Mouse (Mus musculus) left cerebral cortex, adult 18-20 months (tissue): Measurements from ENCODE around the gene Anxa2. TPM values are rescaled to one million over a fixed set of nuclear protein-coding genes. Genes with fewer than 3 reads are reported as not detected.
A peak's percentile ranks its signal among the peaks of the same experiment; 100 is the strongest.

ENCODE experiments used
- DNase-seq, 2 experiments: peaks; one replicate each; pipeline ENCODE4 v3.0.0; 2021 to 2022; ENCODE audit warnings: low spot score in 2 of 2, mixed read lengths in 1 of 2
- microRNA-seq, 2 experiments: library from miRNA; unstranded; fragments of <30 nt; microRNA quantifications; one replicate each; pipeline ENCODE4 v1.2.0; 2021
- total RNA-seq, 2 experiments: library from RNA; stranded (reverse); gene quantifications; 2 replicates each; pipeline ENCODE4 v1.2.3; 2021

Anxa2 gene
- total RNA-seq, 2 experiments from 2014 or later = 13.3 to 19.4 TPM

DNA sequence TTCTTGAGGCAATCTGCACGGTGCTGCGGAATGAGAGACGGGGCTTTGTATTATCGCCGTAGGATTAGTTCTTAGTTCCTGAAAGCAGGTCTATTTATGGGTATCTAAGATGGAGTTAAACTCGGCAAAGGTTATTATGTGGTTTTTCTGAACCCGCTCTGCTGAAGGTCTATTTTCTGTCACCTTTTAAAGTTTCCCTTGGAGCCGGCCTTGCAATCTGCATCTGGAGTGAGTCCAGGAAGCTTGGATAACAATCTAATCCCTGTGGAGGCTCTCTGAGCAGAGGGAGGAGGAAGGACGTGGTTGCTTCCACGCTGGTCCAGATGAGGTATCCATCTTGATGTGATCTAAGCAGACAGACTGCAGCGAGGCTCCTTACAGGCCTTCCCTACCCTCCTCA is 53.8 kb downstream of the Anxa2 start:
- no peak for DNase-seq

DNA sequence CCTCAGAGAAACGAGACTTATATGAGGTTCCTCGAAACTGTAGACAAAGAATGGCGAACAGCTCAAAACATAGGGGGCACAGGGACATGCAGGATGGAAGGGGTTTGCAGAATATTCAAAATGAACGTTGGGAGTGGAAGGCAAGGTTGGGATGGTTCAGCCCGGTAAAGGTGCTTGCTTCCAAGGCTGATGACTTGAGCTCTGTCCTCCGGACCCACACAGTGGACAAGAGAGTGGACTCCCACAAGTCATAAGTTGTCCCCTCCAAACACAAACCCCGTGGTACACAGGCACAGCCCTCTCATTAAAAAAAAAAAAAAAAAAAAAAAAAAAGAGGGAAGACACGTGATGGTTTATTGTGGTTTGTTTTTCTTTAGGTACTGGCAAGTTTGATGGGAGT is 54.6 kb downstream of the Anxa2 start:
- DNase-seq = no peak

DNA sequence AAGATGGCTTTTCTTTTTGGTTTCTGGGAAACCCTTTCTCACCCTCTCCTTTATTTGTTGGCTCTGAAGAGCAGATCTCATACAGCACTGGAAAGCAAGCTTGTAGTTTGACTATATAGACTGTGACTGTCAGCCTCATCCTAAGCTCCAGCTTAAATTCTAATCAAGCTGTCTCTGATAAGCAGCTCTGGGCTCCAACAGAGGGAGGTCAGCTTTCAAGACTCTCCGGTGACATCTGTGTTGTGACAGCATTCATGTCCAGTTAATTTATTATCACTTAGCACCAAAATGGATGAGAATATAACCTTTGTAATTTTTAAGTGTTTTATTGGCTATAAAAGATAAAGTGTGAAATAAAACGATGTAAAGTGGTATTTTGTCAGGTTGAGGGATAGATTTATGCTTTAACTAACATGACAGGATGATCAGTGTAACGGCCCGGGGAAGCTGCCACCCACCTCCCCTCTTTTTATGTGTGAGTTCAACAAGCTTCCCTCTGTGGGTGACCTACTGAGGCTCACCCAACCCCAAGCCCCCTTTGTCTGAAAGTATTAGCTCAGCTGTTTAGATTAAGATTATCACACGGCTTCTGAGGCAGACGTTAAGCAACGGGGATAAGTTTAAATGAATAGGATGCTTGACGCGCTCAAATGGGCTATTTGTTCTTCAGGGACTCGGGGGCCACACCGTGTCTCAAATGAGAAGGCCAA is 58.6 kb downstream of the Anxa2 start:
- no peak for DNase-seq

DNA sequence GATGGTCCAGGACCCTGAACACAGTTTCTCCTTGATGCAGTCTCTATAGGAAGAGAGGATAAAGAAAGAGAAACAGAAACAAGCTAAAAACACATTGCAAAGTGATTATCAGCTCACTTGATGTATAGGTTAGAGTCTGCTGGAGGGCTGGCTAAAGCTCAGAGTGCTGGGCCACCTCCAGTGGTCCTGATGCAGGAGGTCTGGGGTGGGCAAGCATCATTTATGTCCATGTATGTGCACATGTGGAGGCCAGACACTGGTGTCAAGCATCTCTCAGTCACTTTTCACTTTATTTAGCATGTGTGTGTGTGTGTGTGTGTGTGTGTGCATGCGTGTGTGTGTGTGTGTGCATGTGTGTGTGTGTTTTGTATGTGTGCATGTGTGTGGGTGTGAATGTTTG is 59.3 kb downstream of the Anxa2 start:
- DNase-seq = no peak

DNA sequence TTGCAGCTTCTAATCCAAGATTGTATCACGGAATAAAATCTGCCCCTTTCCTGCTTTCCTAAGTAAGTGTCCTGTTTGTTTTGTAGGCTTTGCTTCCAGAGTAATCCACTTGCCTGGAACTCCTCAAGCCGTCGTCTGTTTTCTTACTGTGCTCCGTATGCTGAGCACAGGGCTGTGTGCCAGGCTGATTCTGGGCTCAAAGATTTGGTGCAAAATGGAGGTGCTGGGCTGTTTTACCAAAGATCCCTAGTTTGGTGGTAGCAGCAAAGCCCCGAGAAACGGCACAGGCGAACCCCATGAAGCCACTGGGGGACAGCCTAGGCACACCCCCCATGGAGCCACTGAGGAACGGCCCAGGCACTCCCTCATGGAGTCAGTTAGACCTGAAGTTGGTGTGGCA is 60.8 kb downstream of the Anxa2 start:
- DNase-seq = no peak

DNA sequence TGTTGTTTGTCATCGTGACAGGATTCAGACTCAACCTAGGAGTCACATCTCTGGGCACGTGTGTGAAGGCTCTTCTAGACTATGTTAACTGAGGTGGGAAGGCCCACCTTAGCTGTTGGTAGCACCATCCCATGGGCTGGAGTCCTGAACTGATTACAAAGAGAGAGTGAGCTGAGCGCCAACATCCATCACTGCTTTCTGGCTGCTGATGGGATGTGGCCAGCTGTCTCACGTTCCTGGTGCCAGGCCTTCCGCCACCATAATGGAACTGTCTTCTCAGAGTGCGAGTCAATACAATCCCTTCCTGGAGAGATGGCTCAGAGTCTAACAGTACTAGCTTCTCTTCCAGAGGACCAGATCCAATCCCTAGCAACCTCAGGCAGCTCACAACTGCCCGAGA is 62.0 kb downstream of the Anxa2 start:
- DNase-seq = no peak

DNA sequence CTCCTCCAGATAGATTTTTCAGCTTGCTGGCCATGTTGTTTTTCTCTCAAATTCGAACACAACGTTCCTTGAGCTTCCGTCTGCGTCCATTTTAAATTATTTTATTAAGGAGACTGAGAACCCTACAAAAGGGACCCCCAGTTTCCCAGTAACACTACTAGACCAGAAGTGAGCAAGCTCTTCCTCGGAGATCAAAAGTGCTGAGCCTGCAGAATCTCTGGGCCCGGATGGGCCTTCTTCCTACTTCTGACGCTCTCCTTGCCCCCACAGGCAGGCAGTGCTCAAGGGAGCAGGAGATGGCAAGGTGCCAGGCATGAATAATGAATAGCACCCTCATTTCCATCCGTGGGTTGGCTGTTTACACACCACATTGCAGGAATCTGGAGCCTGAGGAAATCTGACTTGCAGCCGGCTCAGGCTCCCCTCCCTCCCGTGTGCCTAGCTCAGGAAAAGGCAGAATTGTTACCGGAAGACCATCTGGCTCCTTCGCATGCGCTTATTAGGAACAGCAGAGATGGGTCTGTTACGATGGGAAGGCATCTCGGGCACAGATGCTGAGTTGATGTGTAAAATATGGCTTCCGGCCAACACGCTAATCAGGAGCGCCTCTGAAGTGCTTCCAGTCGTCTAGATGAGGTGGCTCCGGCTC is 64.1 kb downstream of the Anxa2 start:
- peak; percentile 75 to 79 for DNase-seq

Small RNAs within 50 kb of the gene (microRNA-seq; reads per million reads assigned to microRNA genes)
- gene Mir3109 = 0 to 1.1 reads per million in 2 experiments

Other genes starting within 250 kb of the Anxa2 start
- 10 to 100 TPM in 1 of 2 experiments, 1 to 10 TPM in 1; 9.6 to 10.1 TPM for gene Ice2, start 55.7 kb upstream of the Anxa2 start, total RNA-seq